Mouse (Mus musculus) cerebellum, postnatal 10 days (tissue): Measurements from ENCODE around the gene Asb1.

ENCODE experiments used
- DNase-seq, 2 experiments: peaks; one replicate each; pipeline ENCODE4 v3.0.0; 2021; ENCODE audit warnings: mixed read lengths in 2 of 2

The Asb1 gene

DNA sequence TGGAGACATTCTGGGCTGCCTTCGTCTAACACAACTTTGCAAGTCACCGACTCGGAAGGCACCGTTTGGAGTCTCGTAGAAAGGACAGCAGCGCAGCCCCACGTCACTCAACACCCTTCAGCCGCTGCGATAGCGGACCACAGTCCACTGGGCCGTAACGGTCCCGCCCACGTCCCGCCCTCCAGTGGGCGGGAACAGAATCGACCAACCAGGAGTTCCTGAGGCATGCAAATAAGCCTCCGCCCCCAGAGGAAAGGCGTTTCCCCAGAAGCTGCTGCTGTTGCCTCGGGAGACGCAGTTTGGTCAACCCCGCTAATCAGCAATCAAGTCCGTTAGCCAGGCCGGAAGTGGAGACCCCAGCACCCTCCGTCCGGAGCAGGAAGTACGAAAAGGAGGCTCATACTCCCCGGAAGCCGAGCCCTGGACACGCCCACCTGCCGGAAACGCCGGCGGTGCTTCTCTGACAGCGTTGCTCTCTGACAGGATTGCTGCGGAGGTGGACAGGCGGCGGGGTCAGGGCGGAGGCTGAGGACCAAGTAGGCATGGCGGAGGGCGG lies at the start of gene Asb1:
TSS of gene Asb1 (plus strand) at position 274 of the 556 bp plus-strand sequence.
- DNase-seq = peak; percentile 95 to 96

- DNase-seq = no peak
Observed at GRCm38 (mm10) chr1:91492740-91493139, 47.6 kb upstream of the Asb1 start.

GRCm38 (mm10) chr1:91493938-91494337 lies 46.4 kb upstream of the Asb1 start:
- DNase-seq = peak; percentile 25 to 31

GRCm38 (mm10) chr1:91494457-91495140 lies 45.7 kb upstream of the Asb1 start, which contains the start of gene Traf3ip1:
TSS of gene Traf3ip1 (plus strand) at chr1:91494647.
- peak; percentile 96 to 98 for DNase-seq

DNA sequence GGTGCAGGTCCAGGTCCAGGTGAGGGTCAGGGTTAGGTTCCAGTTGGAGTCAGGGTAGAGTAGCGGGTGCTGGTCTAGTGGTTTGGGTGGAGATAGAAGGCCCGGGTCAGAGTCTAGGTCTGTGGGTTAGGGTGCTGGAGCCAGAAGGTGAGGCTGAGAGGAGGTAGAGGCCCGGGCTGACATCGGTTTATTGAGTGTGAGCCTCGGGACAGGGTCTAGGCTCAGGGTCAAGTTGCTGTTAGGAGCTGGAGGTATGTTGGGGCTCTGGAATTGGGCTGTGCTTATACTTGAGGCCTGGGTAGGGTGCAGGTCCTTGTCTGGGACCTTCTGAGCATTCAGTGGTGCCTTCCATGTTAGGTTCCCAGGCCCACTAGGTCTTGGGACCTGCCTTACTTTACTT lies 45.0 kb upstream of the Asb1 start:
- DNase-seq = no peak

GRCm38 (mm10) chr1:91498579-91498978 lies 41.8 kb upstream of the Asb1 start:
- no peak for DNase-seq

- no peak for DNase-seq
Observed at GRCm38 (mm10) chr1:91504615-91505014, 35.7 kb upstream of the Asb1 start.

DNA sequence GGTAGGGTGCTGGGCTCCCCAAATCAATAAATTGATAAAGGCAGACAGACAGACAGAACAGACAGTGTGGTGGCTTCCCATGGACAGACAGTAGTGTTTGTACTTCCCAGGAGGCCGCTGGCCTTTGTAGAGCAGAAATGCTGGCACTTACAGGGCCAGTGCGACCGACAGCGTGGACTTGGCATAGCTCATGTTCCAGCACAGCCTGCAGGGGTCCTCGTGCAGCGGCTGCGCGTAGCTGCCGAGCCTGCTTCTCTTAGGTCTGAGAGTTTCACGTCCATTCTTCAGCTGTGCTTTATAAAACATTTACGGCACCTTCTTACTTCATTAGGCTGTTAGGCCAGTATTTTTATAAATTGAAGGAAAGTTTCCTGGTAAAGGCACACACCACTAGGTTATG lies 25.4 kb upstream of the Asb1 start:
- DNase-seq = peak; percentile 49 to 64

GRCm38 (mm10) chr1:91515642-91516041 lies 24.7 kb upstream of the Asb1 start:
- DNase-seq = no peak

- DNase-seq = peak; percentile 80 to 85
Observed at GRCm38 (mm10) chr1:91523759-91524158, 16.6 kb upstream of the Asb1 start.

GRCm38 (mm10) chr1:91525838-91526237 lies 14.5 kb upstream of the Asb1 start:
- DNase-seq = peak; percentile 69 to 83

DNA sequence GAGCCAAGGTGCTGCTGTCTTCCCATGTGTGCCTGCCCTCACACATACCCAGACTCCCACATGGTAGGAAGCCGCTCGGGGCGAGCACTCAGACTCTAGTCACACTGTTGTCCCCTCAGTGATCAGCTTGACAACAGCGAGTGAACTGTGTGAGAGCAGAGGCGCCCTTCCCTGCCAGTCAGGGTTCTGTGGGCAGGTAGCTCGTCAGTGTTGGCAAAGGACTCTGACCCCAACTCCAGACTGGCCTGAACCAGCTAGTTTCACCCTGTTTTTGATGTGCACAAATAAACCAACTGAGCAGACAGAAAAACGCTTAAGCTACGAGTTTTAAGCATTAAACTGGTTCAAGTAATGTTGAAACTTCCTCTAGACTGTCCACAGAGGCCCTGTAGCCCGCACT lies 10.2 kb upstream of the Asb1 start:
- no peak for DNase-seq

GRCm38 (mm10) chr1:91532243-91532642 lies 8.1 kb upstream of the Asb1 start:
- DNase-seq = no peak

GRCm38 (mm10) chr1:91532892-91533291 lies 7.5 kb upstream of the Asb1 start:
- DNase-seq = no peak

GRCm38 (mm10) chr1:91533483-91533882 lies 6.9 kb upstream of the Asb1 start:
- peak in 1 of 2 experiments; percentile 22 for DNase-seq

DNA sequence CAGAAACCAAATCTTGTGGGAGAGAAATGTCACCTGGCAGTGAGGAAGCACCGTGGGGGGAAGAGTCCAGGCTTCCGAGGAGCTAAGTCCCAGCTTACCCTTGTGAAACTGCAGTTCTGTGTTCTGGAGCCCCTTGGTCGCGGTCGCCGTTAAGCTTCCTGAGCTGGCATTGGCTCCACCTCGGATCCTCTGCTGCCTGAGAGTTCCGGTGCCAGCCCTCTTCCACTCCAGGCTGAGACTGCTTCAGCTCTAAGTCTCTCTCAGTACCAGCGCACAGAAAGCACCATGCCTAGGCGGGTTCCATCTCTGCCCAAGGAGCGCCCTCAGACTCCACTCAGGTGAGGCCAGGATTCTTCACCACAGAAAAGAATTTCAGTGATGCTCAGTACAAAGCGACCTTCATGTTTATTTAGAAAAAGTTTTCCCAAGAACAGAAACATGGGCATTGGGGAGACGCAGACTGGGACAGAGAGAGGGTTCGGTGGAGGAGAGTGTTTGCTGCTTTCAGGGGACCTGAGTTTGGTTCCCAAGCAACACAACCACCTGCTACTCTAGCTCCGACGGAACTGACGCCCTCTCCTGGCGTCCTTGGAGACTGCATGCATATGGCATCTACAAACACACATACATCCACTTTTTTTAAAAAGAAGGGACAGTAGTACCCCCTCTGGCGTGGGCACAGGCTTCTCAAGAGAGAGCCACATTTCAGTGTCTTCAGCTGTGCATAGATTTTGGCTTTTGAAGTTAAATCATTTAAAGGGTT lies 6.2 kb upstream of the Asb1 start:
- DNase-seq = peak in 1 of 2 experiments; percentile 15

DNA sequence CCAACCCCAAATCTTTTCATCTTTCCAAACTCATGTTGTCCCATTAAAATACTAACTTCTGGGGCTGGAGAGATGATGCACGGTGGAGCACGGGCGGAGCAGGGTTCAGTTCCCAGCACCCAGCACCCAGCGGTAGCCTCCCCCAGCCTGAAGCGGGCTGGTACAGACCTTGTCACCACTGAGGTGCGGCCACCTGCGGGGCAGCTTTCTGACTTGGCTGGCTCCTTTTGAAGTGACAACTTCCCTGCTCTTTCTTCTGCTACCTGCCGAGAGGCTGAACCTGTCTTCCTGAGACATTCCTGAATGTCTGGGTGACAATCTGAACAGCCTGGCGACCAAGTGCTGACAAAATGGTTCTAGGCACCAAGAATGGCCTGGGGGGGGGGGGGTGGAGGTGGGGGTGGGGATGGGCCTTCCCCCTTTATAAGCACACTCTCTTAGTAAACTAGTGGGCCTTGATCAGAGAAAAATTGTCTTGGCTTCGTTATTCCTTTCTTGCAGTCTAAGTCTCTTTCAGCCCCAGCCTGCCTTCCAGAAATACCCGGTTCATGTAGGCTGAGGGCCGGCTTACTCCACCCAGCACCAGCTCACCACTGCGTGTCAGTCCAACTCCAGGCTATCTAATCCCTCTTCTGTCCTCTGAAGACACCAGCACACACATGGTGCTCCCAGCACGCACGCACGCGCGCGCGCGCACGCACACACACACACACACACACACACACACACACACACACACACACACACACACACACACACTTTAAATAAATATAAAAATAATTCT lies 2.4 kb upstream of the Asb1 start:
- no peak for DNase-seq

- no peak for DNase-seq
Observed at GRCm38 (mm10) chr1:91538570-91538929, 1.8 kb upstream of the Asb1 start.

DNA sequence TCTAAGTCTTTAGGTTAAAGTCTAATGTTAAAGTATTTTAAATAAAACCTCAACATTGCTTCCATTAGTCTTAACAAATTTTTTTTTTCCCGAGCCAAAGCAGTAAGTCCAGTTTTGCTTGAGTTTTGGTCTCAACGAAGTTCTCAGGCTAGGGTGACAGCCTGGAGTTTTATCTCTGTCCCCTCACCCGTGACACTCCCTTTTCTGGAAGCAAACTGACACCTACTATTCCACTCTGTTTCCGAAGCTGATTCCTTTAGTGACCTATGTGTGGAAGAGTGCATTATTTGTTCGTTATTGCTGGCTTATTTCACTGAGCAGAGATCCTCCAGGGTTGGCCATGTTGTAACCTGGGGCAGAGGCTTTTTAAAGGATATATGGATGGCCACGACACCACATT lies 1.1 kb upstream of the Asb1 start:
- no peak for DNase-seq

GRCm38 (mm10) chr1:91539704-91540270 lies 557 bp upstream of the Asb1 start:
- peak; percentile 63 to 67 for DNase-seq

DNA sequence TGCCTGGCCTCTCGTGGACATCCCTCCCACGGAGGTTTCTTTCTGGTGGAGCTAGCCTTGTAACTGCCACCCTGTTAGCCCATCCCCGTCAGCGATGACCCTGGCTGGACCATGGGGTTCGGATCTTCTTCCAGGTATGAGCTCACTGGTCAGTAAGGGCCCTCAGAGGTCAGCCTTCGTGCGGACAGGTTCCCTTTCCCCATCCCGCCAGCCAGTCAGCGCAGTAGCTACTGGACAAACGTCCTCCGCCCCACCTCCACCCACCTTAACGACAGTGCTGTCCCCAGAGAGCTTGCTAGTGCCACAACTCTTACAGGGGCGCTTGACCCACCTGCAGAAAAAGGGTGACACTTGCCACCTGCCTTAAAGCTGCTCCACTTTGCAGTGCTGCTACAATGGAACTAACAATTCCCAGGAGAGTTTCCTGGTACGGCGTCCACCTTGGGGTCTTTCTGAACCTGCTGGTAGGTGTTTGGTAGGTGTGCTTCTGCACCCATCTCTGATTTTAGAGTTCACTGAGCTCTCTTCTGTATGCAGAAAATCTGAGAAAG lies 773 bp downstream of the Asb1 start:
- peak in 1 of 2 experiments; percentile 26 for DNase-seq

GRCm38 (mm10) chr1:91543974-91544373 lies 3.6 kb downstream of the Asb1 start:
- no peak for DNase-seq
